In genomic region chr2:33130526-33131483, GRCm38 (mm10) we compare ENCODE assay signal across 8 mouse cellular contexts. TPM values are rescaled to one million over a fixed set of nuclear protein-coding genes. Genes with fewer than 3 reads are reported as not detected.
DNase-seq lines count a peak whose midpoint lies in the region; ATAC-seq lines count a peak whose summit lies in the region.

No protein-coding gene starts in this region.

- peaks cover 30% of the 10 kb centered on the region for H3K27me3 ChIP-seq in heart, embryonic 10.5 days (ENCODE audit: insufficient read depth, poor library complexity, severe bottlenecking)
- peaks cover 30% of the 10 kb centered on the region for H3K27me3 ChIP-seq in kidney, embryonic 15.5 days

- peak overlapping the region; percentile 85 for H3K4me3 ChIP-seq in heart, embryonic 10.5 days
- H3K4me3 ChIP-seq in kidney, embryonic 15.5 days (replicated peaks), result peak overlapping the region; percentile 65

- ATAC-seq in erythroblast, adult 5-6 weeks (replicated peaks; ENCODE audit: low FRiP score, poor library complexity, severe bottlenecking), result peak; percentile 73
- ATAC-seq in kidney, embryonic 15.5 days (replicated peaks; ENCODE audit: low FRiP score), result peak; percentile 95
- peak; percentile 78 for ATAC-seq in monocyte, adult 5-6 weeks (replicated peaks; ENCODE audit: insufficient number of reproducible peaks, low FRiP score, low TSS enrichment, poor library complexity, severe bottlenecking)

- peak overlapping the region; percentile 88 for H3K27ac ChIP-seq in heart, embryonic 10.5 days
- H3K27ac ChIP-seq in kidney, embryonic 15.5 days, result peak overlapping the region; percentile 79

- under 1% methylated on average over 55 of the region's 55 CpGs for WGBS in heart, embryonic 10.5 days
- under 1% methylated on average over 50 of the region's 55 CpGs for WGBS in kidney, embryonic 15.5 days

- H3K9ac ChIP-seq in kidney, embryonic 15.5 days, result peak overlapping the region; percentile 61

- peak; percentile 98 to 99 for DNase-seq in B cell, adult 2 months
- DNase-seq in brain, adult 2 months (ENCODE audit: low read depth, low spot score), result peak; percentile 99
- peak; percentile 100 for DNase-seq in heart, embryonic 10.5 days (ENCODE audit: low spot score)
- peak; percentile 98 for DNase-seq in liver
- DNase-seq in spleen, postnatal 4 days (ENCODE audit: low spot score in 2 of 2), result peak; percentile 94 to 95

- H3K4me2 ChIP-seq in kidney, embryonic 15.5 days, result peak overlapping the region; percentile 93

- no peaks in the 10 kb centered on the region for H3K9me3 ChIP-seq in heart, embryonic 10.5 days
- no peaks in the 10 kb centered on the region for H3K9me3 ChIP-seq in kidney, embryonic 15.5 days (replicated peaks)

- H3K36me3 ChIP-seq in heart, embryonic 10.5 days, result no peaks in the 10 kb centered on the region
- no peaks in the 10 kb centered on the region for H3K36me3 ChIP-seq in kidney, embryonic 15.5 days

- H3K4me1 ChIP-seq in heart, embryonic 10.5 days, result peaks cover 32% of the 10 kb centered on the region
- peaks cover 25% of the 10 kb centered on the region for H3K4me1 ChIP-seq in kidney, embryonic 15.5 days

RNA-seq across cellular contexts. Expression of gene Garnl3, which starts 0.6 kb away (rescaled TPM):
- not detected in 2 replicates for total RNA-seq in erythroblast, adult 5-6 weeks (2015; ENCODE audit: low replicate concordance)
- total RNA-seq in erythroblast, adult 5-6 weeks (2017; ENCODE audit: low replicate concordance), result not detected in 2 replicates
- 10.5 and 13.3 TPM in 2 replicates for polyA plus RNA-seq in heart, embryonic 10.5 days (2016; fragmentation: Nextera tagmentation; extraction: Ambion mirVana)
- 11.2 and 14.0 TPM in 2 replicates for polyA plus RNA-seq in kidney, embryonic 15.5 days (2015; fragmentation: Nextera tagmentation; extraction: Ambion mirVana)
- total RNA-seq in monocyte, adult 5-6 weeks (2017), result 1.6 to 2.6 TPM in 2 of 3 replicates, not detected in the other

Comparison
In these comparisons a context has a peak if more than half of its experiments do, and no peak if none do; other contexts are left out.
1. Peak in every context shown above with its lines: DNase-seq, ATAC-seq, H3K4me3 ChIP-seq and H3K27ac ChIP-seq.